Mouse (Mus musculus) small intestine, adult 2 months (tissue): ENCODE measurements at regions not wholly inside any gene's neighbourhood (a gene's known extent, or its start where the extent isn't known, plus 50 kb on each side); places are given as distances from the start of the nearest gene placed in this dataset.

Experiments used
- CTCF ChIP-seq: fragments of 200-500 bp; IDR thresholded peaks from 2 replicates; pipeline ENCODE4 v1.5.1; 2012; ENCODE audit warnings: low read depth, mild to moderate bottlenecking, control low read depth, inconsistent platforms, low read length, moderate library complexity, mixed read lengths; ENCODE audit not compliant: insufficient replicate concordance, insufficient read length; ENCODE audit errors: extremely low read depth
- POLR2A ChIP-seq: fragments of 200-500 bp; IDR thresholded peaks from 2 replicates; pipeline ENCODE4 v1.6.1; 2012; ENCODE audit warnings: low read depth, mild to moderate bottlenecking, control low read depth, inconsistent platforms, low read length, moderate library complexity

DNA sequence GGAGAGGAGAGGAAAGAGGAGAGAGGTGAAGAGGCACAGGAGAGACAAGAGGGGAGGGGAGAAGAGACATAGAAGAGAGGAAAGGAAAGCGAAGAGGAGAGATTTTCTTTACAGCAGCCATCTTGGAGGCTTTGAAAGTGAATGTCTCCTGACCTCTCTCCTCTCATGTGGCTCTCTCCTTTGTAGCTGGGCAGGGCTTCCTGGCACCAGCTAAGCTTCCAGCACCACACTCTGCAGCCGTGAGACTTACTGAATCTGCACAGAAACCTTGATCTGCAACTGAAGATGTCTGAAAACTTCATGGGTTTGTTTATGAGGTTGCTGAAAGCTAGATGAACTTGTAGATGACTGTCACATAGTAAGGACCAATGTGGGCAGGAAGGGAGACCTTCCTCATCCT is 471.6 kb upstream of the 3110018I06Rik start:
- TF ChIP-seq POLR2A (no peak), CTCF (no peak)
